Comparison of ENCODE assay signal across 8 mouse cellular contexts in genomic region chr3:146327537-146328255, GRCm38 (mm10).
DNase-seq lines count a peak whose midpoint lies in the region; ATAC-seq and TF ChIP-seq lines count a peak whose summit lies in the region.

No protein-coding gene starts in this region.

- H3K4me1 ChIP-seq in embryonic facial prominence, embryonic 13.5 days: peaks cover 13% of the 10 kb centered on the region
- peaks cover 34% of the 10 kb centered on the region for H3K4me1 ChIP-seq in heart, embryonic 10.5 days
- H3K4me1 ChIP-seq in kidney, embryonic 15.5 days: peaks cover 16% of the 10 kb centered on the region
- peaks cover 15% of the 10 kb centered on the region for H3K4me1 ChIP-seq in limb, embryonic 15.5 days
- no peaks in the 10 kb centered on the region for H3K4me1 ChIP-seq in midbrain, postnatal 0 days (ENCODE audit: insufficient read depth, low read length)

- peak overlapping the region; percentile 51 for H3K9ac ChIP-seq in embryonic facial prominence, embryonic 13.5 days
- peak overlapping the region; percentile 27 for H3K9ac ChIP-seq in kidney, embryonic 15.5 days
- no peak overlapping the region for H3K9ac ChIP-seq in limb, embryonic 15.5 days
- peak overlapping the region; percentile 60; the same call in 1 of the 2 replicates for H3K9ac ChIP-seq in midbrain, postnatal 0 days (replicated peaks; ENCODE audit: low read length, poor library complexity, severe bottlenecking)

- H3K4me2 ChIP-seq in embryonic facial prominence, embryonic 13.5 days: peak overlapping the region; percentile 59
- peak overlapping the region; percentile 60 for H3K4me2 ChIP-seq in kidney, embryonic 15.5 days
- peak overlapping the region; percentile 74 for H3K4me2 ChIP-seq in limb, embryonic 15.5 days
- H3K4me2 ChIP-seq in midbrain, postnatal 0 days (ENCODE audit: low read depth, low read length, poor library complexity, severe bottlenecking): peak overlapping the region; percentile 47

- peak; percentile 94 for TF ChIP-seq CTCF in midbrain, postnatal 0 days (IDR thresholded peaks at IDR 0.05)

- under 1% methylated on average over 13 of the region's 13 CpGs for WGBS in embryonic facial prominence, embryonic 13.5 days
- WGBS in heart, embryonic 10.5 days: under 1% methylated on average over 13 of the region's 13 CpGs
- WGBS in kidney, embryonic 15.5 days: under 1% methylated on average over 13 of the region's 13 CpGs
- WGBS in limb, embryonic 15.5 days: 2% methylated on average over 13 of the region's 13 CpGs
- under 1% methylated on average over 13 of the region's 13 CpGs for WGBS in midbrain, postnatal 0 days

- H3K9me3 ChIP-seq in embryonic facial prominence, embryonic 13.5 days: no peaks in the 10 kb centered on the region
- H3K9me3 ChIP-seq in heart, embryonic 10.5 days: no peaks in the 10 kb centered on the region
- H3K9me3 ChIP-seq in kidney, embryonic 15.5 days (replicated peaks): no peaks in the 10 kb centered on the region
- H3K9me3 ChIP-seq in limb, embryonic 15.5 days: no peaks in the 10 kb centered on the region
- no peaks in the 10 kb centered on the region for H3K9me3 ChIP-seq in midbrain, postnatal 0 days (ENCODE audit: low read length)

- peak; percentile 82 for DNase-seq in A20 (ENCODE audit: low read depth, low spot score)
- peak; percentile 72 to 76 for DNase-seq in adrenal gland, postnatal 36 days
- DNase-seq in heart, embryonic 10.5 days (ENCODE audit: low spot score): peak; percentile 85
- peak; percentile 97 for DNase-seq in midbrain, postnatal 0 days (ENCODE audit: low spot score)
- DNase-seq in spleen, postnatal 36 days (ENCODE audit: low spot score in 2 of 2): peak; percentile 34 to 48

- no peaks in the 10 kb centered on the region for H3K27me3 ChIP-seq in embryonic facial prominence, embryonic 13.5 days
- no peaks in the 10 kb centered on the region for H3K27me3 ChIP-seq in heart, embryonic 10.5 days (ENCODE audit: insufficient read depth, poor library complexity, severe bottlenecking)
- H3K27me3 ChIP-seq in kidney, embryonic 15.5 days: no peaks in the 10 kb centered on the region
- peaks cover 4% of the 10 kb centered on the region for H3K27me3 ChIP-seq in limb, embryonic 15.5 days
- H3K27me3 ChIP-seq in midbrain, postnatal 0 days (ENCODE audit: insufficient read depth, low read length): no peaks in the 10 kb centered on the region; the same call in 1 of the 2 replicates

- H3K4me3 ChIP-seq in embryonic facial prominence, embryonic 13.5 days: peak overlapping the region; percentile 31
- H3K4me3 ChIP-seq in heart, embryonic 10.5 days: peak overlapping the region; percentile 51
- H3K4me3 ChIP-seq in kidney, embryonic 15.5 days (replicated peaks): peak overlapping the region; percentile 35
- H3K4me3 ChIP-seq in limb, embryonic 15.5 days: peak overlapping the region; percentile 36
- H3K4me3 ChIP-seq in midbrain, postnatal 0 days (ENCODE audit: low read depth, low read length): peak overlapping the region; percentile 29

- ATAC-seq in embryonic facial prominence, embryonic 13.5 days (ENCODE audit: insufficient number of reproducible peaks, insufficient read depth, low FRiP score, low TSS enrichment, low read depth): peak; percentile 78; the same call in 1 of the 2 replicates
- ATAC-seq in kidney, embryonic 15.5 days (replicated peaks; ENCODE audit: low FRiP score): peak; percentile 90
- ATAC-seq in limb, embryonic 15.5 days (ENCODE audit: insufficient number of reproducible peaks, low FRiP score, low TSS enrichment, low read depth): peak; percentile 68
- peak; percentile 84 for ATAC-seq in midbrain, postnatal 0 days (ENCODE audit: low FRiP score)

- no peak overlapping the region for H3K27ac ChIP-seq in embryonic facial prominence, embryonic 13.5 days
- peak overlapping the region; percentile 84 for H3K27ac ChIP-seq in heart, embryonic 10.5 days
- no peak overlapping the region for H3K27ac ChIP-seq in kidney, embryonic 15.5 days
- H3K27ac ChIP-seq in limb, embryonic 15.5 days: peak overlapping the region; percentile 13; the same call in 1 of the 2 replicates
- peak overlapping the region; percentile 78 for H3K27ac ChIP-seq in midbrain, postnatal 0 days (ENCODE audit: low read depth, low read length)

- H3K36me3 ChIP-seq in embryonic facial prominence, embryonic 13.5 days: no peaks in the 10 kb centered on the region
- no peaks in the 10 kb centered on the region for H3K36me3 ChIP-seq in heart, embryonic 10.5 days
- no peaks in the 10 kb centered on the region for H3K36me3 ChIP-seq in kidney, embryonic 15.5 days
- no peaks in the 10 kb centered on the region for H3K36me3 ChIP-seq in limb, embryonic 15.5 days
- no peaks in the 10 kb centered on the region for H3K36me3 ChIP-seq in midbrain, postnatal 0 days (ENCODE audit: insufficient read depth, low read length)

Comparison
In these comparisons a context has a peak if more than half of its experiments do, and no peak if none do; other contexts are left out.
1. DNase-seq: peak in every context shown above with its lines; median percentile 97 in midbrain, postnatal 0 days; 85 in heart, embryonic 10.5 days; 82 in A20; 74 in adrenal gland, postnatal 36 days; 41 in spleen, postnatal 36 days.
2. H3K27ac ChIP-seq: peak in heart, embryonic 10.5 days (single experiment), limb, embryonic 15.5 days (single experiment) and midbrain, postnatal 0 days (single experiment); none in embryonic facial prominence, embryonic 13.5 days (single experiment) and kidney, embryonic 15.5 days (single experiment).
3. Peak in every context shown above with its lines, with median percentiles within 50 percentile points of each other: ATAC-seq, H3K4me2 ChIP-seq and H3K4me3 ChIP-seq.